Mouse (Mus musculus) forebrain, embryonic 12.5 days (tissue): ENCODE results near the gene Zmiz1. TPM values are rescaled to one million over a fixed set of nuclear protein-coding genes. Genes with fewer than 3 reads are reported as not detected.

ENCODE experiments used
- ATAC-seq: fragments of 200-750 bp; cut with Nextera tagmentation; 2 replicates; pipeline ENCODE4 v1.8.0; 2017; ENCODE audit warnings: moderate TSS enrichment; ENCODE audit not compliant: low FRiP score
- H3K27ac ChIP-seq: fragments of 300-500 bp; sonication (generic); 2 replicates; pipeline ENCODE4 v1.5.1; 2016; ENCODE audit warnings: mild to moderate bottlenecking
- H3K27me3 ChIP-seq: fragments of 300-500 bp; sonication (generic); 2 replicates; pipeline ENCODE4 v1.6.1; 2016; ENCODE audit warnings: mild to moderate bottlenecking
- H3K36me3 ChIP-seq: fragments of 300-500 bp; sonication (generic); replicated peaks from 2 replicates; pipeline ENCODE4 v1.6.1; 2016; ENCODE audit warnings: mild to moderate bottlenecking
- H3K4me1 ChIP-seq: fragments of 300-500 bp; sonication (generic); 2 replicates; pipeline ENCODE4 v1.6.1; 2016
- H3K4me2 ChIP-seq: fragments of 300-500 bp; sonication (generic); 2 replicates; pipeline ENCODE4 v1.6.1; 2016; ENCODE audit warnings: mild to moderate bottlenecking, moderate library complexity
- H3K4me3 ChIP-seq: fragments of 300-500 bp; sonication (generic); replicated peaks from 2 replicates; pipeline ENCODE4 v1.5.1; 2016; ENCODE audit warnings: mild to moderate bottlenecking
- H3K9ac ChIP-seq: fragments of 300-500 bp; sonication (generic); 2 replicates; pipeline ENCODE4 v1.6.1; 2016; ENCODE audit warnings: mild to moderate bottlenecking
- H3K9me3 ChIP-seq: fragments of 300-500 bp; sonication (generic); 2 replicates; pipeline ENCODE4 v1.6.1; 2016
- WGBS: fragments of 180-500 bp; shearing (Covaris S2); methylation state at CpG from one replicate; pipeline ENCODE4 v1.1.7; 2016; 5-methylcytosine and 5-hydroxymethylcytosine counted together
- polyA plus RNA-seq: library from polyadenylated mRNA; unstranded; fragments of >200 nt; fragmentation: Nextera tagmentation; extraction: Ambion mirVana; gene quantifications from 2 replicates; pipeline ENCODE4 v1.2.1, GENCODE M21; 2016

Zmiz1 gene
- polyA plus RNA-seq, 1 experiment from 2014 or later = 64.1 TPM

DNA sequence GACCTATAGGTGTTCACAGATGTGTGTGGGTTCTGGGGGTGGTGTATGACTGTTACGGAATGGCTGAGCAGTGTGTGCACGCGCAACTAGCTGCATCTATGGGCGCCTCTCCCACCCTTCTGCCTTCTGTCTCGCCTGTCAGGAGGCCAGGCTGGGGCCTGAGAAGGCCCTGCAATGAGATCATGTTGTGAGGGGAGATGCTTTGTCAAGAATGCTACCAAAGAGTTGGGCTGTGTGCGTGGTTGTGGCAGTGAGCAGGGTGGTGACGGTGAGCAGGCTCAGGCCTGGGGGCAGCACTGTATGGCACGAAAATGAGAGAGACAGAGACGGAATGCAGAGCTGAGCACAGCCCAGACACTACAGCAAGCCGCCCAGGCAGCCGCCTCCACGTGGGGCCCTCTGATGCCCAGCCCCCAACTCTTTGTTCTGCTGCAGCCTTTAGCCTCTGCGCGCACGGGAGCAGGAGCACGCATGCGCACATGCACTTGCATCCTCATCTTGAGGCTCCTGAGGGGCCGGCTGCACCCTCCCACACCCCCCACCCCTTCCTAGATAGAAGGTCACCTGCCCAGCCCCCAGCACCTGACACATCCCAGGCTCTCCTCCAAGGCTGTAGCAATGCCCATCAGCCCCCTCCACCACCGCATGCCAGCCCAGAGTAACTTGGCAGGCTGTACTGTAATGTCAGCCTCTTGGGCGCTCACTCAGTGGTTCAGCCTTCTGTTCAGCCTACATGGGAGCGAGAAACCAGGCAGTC lies 126.7 kb downstream of the Zmiz1 start:
- H3K4me3 ChIP-seq = no peak overlapping the region
- peak overlapping the region; percentile 59 for H3K9ac ChIP-seq
- peak; percentile 89 for ATAC-seq

DNA sequence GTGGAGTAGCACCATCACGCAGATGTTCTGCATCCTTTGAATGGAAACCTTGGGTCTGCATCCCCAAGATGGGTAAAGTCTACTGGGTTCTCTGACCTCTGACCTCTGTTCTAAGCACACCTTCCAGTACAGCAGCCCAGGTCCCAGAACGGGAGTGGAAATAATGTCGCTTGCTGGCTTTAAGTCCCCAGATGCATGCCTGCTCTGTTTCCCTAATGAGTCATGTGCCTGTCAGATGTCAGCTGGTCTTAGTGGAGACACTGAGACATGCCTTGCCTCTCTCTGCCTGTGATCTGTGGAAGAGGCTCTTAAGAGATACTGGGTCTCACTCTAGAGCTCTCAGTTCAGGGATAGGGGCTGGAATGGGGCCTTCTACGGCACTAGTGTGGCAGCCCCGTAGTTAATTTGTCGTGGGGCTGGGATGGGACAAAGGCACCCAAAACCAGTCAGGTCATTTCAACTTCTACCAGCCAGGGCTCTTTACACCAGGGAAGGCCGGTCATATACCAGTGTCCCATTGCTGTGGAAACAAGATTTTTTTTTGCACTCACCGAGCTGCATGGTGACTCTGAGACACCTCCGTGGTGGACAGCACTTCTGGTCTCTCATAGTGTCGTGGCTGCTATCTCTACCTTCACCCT lies 128.0 kb downstream of the Zmiz1 start:
- H3K4me1 ChIP-seq = peaks cover 83% of the 10 kb centered on the region
- ATAC-seq = peak; percentile 9; the same call in 1 of the 2 replicates
- WGBS = 16% methylated on average over 10 of the region's 10 CpGs
- no peaks in the 10 kb centered on the region for H3K27me3 ChIP-seq
- H3K4me2 ChIP-seq = peak overlapping the region; percentile 38
- no peaks in the 10 kb centered on the region for H3K9me3 ChIP-seq
- peak overlapping the region; percentile 59 for H3K9ac ChIP-seq
- H3K4me3 ChIP-seq = 0 out of 2 replicates have a peak overlapping the region, but pooled peaks have one; percentile 2
- H3K27ac ChIP-seq = peak overlapping the region; percentile 99
- peaks cover 32% of the 10 kb centered on the region for H3K36me3 ChIP-seq

More for the DNA sequence above, 126.7 kb downstream of the Zmiz1 start:
- Histone ChIP-seq H3K27ac (peak overlapping the region; percentile 99), H3K4me1 (peaks cover 80% of the 10 kb centered on the region), H3K27me3 (no peaks in the 10 kb centered on the region), H3K36me3 (peaks cover 42% of the 10 kb centered on the region), H3K4me2 (peak overlapping the region; percentile 31; the same call in 1 of the 2 replicates), H3K9me3 (no peaks in the 10 kb centered on the region)
- WGBS = 11% methylated on average over 21 of the region's 21 CpGs

DNA sequence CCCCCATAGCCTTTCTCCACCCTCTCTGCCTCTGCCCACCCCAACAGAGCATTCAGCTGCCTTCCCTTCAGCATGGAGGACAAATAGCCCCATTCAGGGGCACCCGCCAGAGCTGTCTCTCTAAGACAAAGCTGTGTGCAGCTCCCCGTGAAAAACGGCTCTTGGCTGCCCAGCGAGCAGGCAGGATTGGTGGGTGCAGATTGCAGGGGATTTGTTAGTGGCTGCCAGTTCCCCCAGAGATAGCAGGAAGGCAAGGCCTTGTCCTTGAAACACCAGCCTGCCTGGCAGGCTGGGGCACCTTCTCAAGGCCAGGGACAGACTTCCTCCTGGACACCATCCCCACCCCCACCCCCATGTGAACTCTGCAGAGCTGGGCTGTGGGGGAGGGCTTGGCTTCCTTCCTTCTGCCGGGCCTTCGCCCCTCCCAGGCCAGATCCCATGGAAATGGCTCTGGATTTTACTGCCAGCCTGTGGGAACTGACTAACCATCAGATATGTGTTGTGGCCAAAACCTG lies 128.6 kb downstream of the Zmiz1 start:
- 0 out of 2 replicates have a peak overlapping the region, but pooled peaks have one; percentile 2 for H3K4me3 ChIP-seq
- WGBS = 4% methylated on average over 6 of the region's 6 CpGs
- peaks cover 30% of the 10 kb centered on the region for H3K36me3 ChIP-seq
- ATAC-seq = peak; percentile 70
- peak overlapping the region; percentile 38 for H3K4me2 ChIP-seq
- peaks cover 88% of the 10 kb centered on the region for H3K4me1 ChIP-seq
- no peaks in the 10 kb centered on the region for H3K9me3 ChIP-seq
- peak overlapping the region; percentile 59 for H3K9ac ChIP-seq
- no peaks in the 10 kb centered on the region for H3K27me3 ChIP-seq
- H3K27ac ChIP-seq = peak overlapping the region; percentile 99

DNA sequence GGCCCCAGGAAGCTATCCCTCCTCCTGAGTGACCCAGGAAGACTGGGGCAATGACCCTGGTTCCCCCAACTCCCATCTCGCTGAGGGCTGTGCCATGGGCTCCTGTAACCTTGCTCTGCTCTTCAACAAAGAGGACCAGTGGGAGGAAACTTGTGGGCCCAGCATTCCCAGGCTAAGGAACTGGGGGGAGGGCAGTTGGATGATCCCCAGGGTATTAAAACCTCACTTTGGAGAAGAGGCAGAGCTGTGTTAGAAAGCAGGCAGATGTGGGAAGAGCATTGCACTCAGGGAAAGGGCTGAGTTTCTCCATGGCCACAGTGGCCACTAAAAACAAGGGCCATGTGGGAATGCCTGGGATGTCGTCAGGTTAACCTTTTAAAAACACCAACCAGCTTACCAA lies 129.2 kb downstream of the Zmiz1 start:
- peak overlapping the region; percentile 59 for H3K9ac ChIP-seq
- peak overlapping the region; percentile 38 for H3K4me2 ChIP-seq
- ATAC-seq = no peak
- H3K27ac ChIP-seq = peak overlapping the region; percentile 99
- H3K27me3 ChIP-seq = no peaks in the 10 kb centered on the region
- WGBS = 35% methylated on average over 2 of the region's 2 CpGs
- H3K4me1 ChIP-seq = peaks cover 88% of the 10 kb centered on the region
- no peak overlapping the region for H3K4me3 ChIP-seq
- H3K36me3 ChIP-seq = peaks cover 26% of the 10 kb centered on the region
- no peaks in the 10 kb centered on the region for H3K9me3 ChIP-seq

DNA sequence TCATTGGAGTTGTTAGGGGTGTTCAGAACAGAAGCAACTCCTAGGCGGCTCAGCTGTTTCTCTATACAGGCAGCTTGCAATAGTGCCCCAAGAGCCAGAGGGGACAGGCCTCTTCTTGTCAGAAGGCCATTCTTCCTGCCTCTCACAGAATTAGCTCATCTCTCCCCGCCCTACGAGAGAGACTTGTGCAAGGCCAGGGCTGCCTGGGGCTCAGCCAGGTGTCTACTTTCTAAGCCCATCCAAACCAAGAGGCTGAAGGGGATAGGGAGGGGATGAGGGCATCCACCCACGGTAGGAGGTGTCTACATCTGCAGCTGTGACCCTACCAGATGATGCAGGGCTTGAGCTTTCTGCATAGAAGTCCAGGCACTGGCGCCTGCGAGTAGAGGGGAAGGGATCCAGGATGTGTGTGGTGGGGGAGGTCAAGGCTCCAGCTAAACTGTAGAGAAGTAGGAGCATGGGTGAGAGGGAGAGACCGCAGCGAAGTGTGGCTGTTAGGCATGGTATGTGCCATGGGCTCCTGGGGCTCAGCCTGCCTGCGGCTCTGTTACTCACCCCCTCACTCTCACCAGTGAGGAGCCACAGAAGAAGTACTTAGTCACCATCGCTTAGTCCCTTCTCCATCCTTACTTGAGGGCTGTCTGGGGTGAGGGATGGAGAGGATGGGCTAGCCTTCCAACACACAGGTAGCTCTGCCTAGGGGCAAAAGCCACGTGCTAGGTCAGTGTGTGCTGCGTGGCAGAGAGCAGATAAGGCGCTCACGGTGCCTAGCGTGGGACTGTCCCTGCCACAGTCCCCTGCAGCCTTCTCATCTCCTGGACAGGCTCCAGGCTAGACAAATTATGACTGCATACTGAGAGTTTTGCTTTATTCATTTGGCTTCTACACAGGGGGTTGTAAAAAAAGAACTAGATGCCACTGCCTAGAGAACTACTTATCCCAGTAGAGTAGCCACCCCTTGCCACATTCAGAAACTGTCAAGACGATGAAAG lies 130.3 kb downstream of the Zmiz1 start:
- peak overlapping the region; percentile 99 for H3K27ac ChIP-seq
- H3K9me3 ChIP-seq = no peaks in the 10 kb centered on the region
- H3K4me3 ChIP-seq = no peak overlapping the region
- H3K27me3 ChIP-seq = no peaks in the 10 kb centered on the region
- peaks cover 18% of the 10 kb centered on the region for H3K36me3 ChIP-seq
- ATAC-seq = no peak
- no peak overlapping the region for H3K4me2 ChIP-seq
- WGBS = 64% methylated on average over 16 of the region's 16 CpGs
- H3K9ac ChIP-seq = peak overlapping the region; percentile 25; the same call in 1 of the 2 replicates
- H3K4me1 ChIP-seq = peaks cover 88% of the 10 kb centered on the region

DNA sequence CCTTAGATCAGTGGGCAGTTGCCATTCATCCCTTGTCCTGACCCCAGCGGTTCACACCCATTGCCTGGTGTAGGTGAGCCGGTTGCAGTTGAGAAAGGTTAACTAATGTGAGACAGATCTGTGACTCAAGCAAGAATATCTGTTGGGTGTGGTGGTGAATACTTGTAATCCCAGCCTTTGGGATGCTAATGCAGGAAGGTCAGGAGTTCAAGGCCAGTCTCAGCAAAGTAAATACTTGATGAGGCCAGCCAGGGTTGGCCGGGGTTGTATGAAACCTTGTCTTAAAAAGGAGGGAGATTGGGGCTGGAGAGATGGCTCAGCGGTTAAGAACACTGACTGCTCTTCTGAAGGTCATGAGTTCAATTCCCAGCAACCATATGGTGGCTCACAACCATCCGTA lies 132.0 kb downstream of the Zmiz1 start:
- no peak overlapping the region for H3K27ac ChIP-seq
- H3K9me3 ChIP-seq = no peaks in the 10 kb centered on the region
- H3K4me3 ChIP-seq = no peak overlapping the region
- ATAC-seq = no peak
- H3K36me3 ChIP-seq = peaks cover 17% of the 10 kb centered on the region
- no peaks in the 10 kb centered on the region for H3K27me3 ChIP-seq
- H3K9ac ChIP-seq = no peak overlapping the region
- peaks cover 79% of the 10 kb centered on the region for H3K4me1 ChIP-seq
- WGBS = 71% methylated on average over 5 of the region's 5 CpGs
- no peak overlapping the region for H3K4me2 ChIP-seq

DNA sequence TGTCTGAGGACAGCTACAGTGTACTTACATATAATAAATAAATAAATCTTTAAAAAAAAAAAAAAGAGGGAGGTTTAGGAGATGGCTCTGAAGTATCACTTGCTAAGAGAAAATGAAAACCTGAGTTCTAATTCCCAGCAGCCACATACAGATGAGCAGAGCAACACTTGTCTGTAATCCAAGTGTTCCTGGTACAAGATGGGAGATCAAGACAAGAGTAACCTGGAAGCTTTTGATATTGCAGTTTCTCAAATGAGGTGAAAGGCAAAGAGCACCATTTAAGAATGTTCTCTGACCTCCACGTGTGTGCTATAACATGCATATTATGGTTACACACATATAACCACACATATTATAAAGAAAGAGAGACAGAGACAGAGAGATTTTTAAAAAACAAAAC lies 132.4 kb downstream of the Zmiz1 start:
- no peak overlapping the region for H3K4me2 ChIP-seq
- no peaks in the 10 kb centered on the region for H3K9me3 ChIP-seq
- H3K4me1 ChIP-seq = peaks cover 75% of the 10 kb centered on the region
- ATAC-seq = no peak
- no peaks in the 10 kb centered on the region for H3K27me3 ChIP-seq
- peaks cover 20% of the 10 kb centered on the region for H3K36me3 ChIP-seq
- H3K4me3 ChIP-seq = no peak overlapping the region
- 93% methylated on average over 1 of the region's 1 CpGs for WGBS
- H3K27ac ChIP-seq = no peak overlapping the region
- no peak overlapping the region for H3K9ac ChIP-seq

DNA sequence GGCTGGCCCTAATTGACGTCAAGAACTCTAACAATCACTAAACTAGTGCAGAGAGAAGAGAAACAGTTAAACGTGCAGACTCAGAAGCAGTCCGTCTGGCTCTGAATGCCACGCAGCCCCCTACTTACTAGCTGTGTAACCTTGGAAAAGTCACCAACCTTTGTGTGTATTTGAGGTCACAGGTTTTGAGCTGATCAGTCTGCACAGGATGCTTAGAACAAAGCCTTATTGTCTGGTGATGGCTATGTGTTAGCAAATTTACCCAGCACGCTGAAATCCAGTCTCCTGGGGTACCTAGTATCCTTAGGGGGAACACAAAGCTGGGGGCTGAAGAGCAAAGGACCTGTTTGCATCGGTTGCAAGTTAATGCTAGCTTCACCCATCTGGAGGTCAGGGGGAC lies 133.5 kb downstream of the Zmiz1 start:
- 54% methylated on average over 6 of the region's 6 CpGs for WGBS
- Histone ChIP-seq H3K27ac (peak overlapping the region; percentile 21; the same call in 1 of the 2 replicates), H3K9me3 (no peaks in the 10 kb centered on the region), H3K36me3 (peaks cover 28% of the 10 kb centered on the region), H3K4me3 (no peak overlapping the region), H3K4me2 (no peak overlapping the region), H3K4me1 (peaks cover 64% of the 10 kb centered on the region), H3K27me3 (no peaks in the 10 kb centered on the region), H3K9ac (no peak overlapping the region)
- ATAC-seq = no peak

DNA sequence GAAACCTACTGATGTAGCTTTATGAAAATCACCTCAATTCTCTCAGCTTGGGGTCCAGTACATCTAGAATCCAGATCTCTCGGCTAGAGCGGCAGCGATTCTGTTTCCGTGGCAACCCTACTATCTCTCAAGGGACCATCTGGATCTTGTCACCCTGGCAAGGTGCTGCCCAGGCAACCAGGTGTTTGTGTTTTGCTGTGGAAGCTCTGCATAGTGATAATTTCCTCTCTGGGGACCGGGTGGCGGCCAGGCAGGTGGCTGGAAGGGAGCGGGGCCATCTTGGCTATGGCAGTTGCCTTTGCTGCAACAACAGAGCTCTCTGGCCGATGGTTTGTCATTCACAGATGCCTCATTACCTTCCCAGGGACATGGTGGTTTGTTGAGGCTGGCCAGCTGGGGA lies 134.9 kb downstream of the Zmiz1 start:
- 78% methylated on average over 8 of the region's 8 CpGs for WGBS
- Histone ChIP-seq H3K4me1 (peaks cover 51% of the 10 kb centered on the region), H3K9ac (no peak overlapping the region), H3K4me2 (no peak overlapping the region), H3K9me3 (no peaks in the 10 kb centered on the region), H3K27me3 (no peaks in the 10 kb centered on the region), H3K4me3 (no peak overlapping the region), H3K27ac (peak overlapping the region; percentile 80), H3K36me3 (peaks cover 41% of the 10 kb centered on the region)
- no peak for ATAC-seq

DNA sequence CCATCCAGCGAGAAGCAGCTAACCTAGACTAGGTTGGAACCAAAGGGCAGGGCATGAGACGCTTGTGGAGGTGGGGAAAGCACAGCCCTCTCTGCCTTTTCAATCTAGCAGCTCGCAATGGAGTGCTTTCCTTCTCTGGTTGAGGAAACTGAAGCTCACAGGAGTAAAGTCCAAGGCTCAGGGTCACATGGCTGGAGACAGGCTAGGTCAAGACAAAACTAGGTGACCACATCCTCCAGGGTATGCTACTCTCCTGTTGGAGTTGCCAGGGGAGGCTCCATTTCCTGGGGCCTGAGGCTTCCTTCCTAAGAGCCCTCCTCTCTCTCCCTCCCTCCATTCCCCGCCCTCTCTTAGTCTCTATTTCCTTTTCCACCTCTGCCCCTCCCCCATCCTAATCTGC lies 135.6 kb downstream of the Zmiz1 start:
- WGBS = 51% methylated on average over 4 of the region's 4 CpGs
- no peak for ATAC-seq
- H3K4me2 ChIP-seq = no peak overlapping the region
- peaks cover 43% of the 10 kb centered on the region for H3K4me1 ChIP-seq
- H3K9ac ChIP-seq = no peak overlapping the region
- H3K27ac ChIP-seq = peak overlapping the region; percentile 80
- no peak overlapping the region for H3K4me3 ChIP-seq
- H3K9me3 ChIP-seq = no peaks in the 10 kb centered on the region
- no peaks in the 10 kb centered on the region for H3K27me3 ChIP-seq
- peaks cover 45% of the 10 kb centered on the region for H3K36me3 ChIP-seq

DNA sequence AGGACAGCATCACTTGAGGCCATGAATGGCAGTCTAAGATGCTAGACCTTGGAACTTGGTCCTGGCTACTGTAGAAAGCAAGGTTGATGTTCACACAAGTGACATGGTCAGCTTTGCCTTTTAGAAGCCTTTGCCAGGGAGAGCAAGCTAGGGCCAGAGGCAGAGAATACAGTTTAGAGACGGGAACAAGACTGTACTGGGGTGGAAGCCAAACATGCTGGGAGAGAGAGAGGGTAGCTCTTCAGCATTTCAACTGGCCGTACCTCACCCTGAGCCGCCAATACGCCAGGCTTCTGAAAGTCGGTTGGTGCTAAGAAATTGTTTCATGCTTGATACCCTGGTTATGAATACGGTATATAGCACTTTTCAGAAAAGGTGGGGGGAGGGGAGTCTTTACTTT lies 140.0 kb downstream of the Zmiz1 start:
- WGBS = 92% methylated on average over 6 of the region's 6 CpGs
- Histone ChIP-seq H3K9ac (no peak overlapping the region), H3K9me3 (no peaks in the 10 kb centered on the region), H3K36me3 (peaks cover 39% of the 10 kb centered on the region), H3K4me1 (peaks cover 42% of the 10 kb centered on the region), H3K27me3 (no peaks in the 10 kb centered on the region), H3K4me3 (no peak overlapping the region), H3K27ac (no peak overlapping the region), H3K4me2 (no peak overlapping the region)
- no peak for ATAC-seq
